Mouse (Mus musculus) gastrocnemius, postnatal 36 days (tissue): ENCODE data around the gene Cfap299. TPM values are rescaled to one million over a fixed set of nuclear protein-coding genes. Genes with fewer than 3 reads are reported as not detected.

Source experiments
- DNase-seq, 2 experiments: peaks; one replicate each; pipeline ENCODE4 v3.0.0; 2022
- intact Hi-C: fragments of 180-260 bp; cut with DNase I; formaldehyde crosslinking; loops from one replicate; pipeline ENCODE4 v1.15.1; 2025
- microRNA-seq, 2 experiments: library from miRNA; unstranded; fragments of <30 nt; microRNA quantifications; one replicate each; pipeline ENCODE4 v1.2.0; 2021
- total RNA-seq, 2 experiments: library from RNA; stranded (reverse); gene quantifications; 2 replicates each; pipeline ENCODE4 v1.2.3; 2021

Gene Cfap299
- total RNA-seq, 2 experiments from 2014 or later: not detected

DNA sequence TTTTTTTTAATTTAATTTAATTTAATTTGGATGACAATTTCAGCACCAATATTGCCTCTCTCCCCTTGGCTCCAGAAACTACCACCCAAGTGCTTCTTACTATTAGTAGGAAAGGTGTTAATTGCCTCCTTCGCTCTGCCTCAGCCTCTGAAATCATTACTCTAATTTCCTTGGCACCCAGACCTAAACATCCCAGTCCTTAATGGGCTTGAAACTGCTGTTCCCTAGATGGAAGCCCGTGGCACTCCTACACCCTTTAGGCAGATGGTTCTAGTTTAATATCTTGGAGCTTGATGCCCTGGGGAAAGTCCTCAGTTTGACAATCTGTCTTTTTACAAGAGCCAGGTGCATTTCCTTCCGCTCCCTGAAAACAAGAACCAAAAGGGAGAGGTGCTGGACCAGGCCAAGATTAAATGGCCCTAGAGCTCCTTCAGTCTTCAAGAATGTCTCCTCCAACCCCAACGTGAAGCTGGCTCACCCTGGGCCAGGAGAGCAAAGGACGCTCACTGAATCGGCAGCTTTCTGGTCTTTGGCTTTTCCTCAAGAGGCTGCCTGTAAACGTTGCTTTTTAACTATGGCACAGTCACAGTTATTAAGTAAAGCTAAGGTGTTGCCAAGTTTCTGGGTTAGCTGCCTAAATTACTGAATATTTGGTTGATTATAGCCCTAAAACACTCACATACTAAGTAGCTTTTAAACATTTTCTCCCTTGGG lies 461.9 kb downstream of the Cfap299 start:
- DNase-seq: no peak
- intact Hi-C loops: no loop called here

DNA sequence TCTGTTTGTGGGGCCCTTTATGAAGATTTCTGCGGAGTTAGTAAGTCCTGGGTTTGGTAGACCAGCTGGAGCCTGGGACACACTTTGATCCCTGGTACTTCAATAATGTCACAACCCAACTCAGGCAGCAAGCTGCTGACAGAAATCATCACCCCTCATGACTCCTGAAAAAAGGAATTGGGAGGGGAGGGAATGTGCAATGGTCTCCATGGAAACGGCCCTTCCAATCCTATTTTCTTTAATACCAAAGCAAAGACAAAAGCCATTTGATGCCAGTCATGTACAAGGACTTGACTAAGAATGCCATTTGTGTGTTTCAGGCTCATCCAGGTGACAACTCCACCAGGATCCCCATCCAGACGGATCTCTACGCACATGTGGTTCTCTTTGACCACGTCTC lies 472.4 kb downstream of the Cfap299 start:
- intact Hi-C loops: no loop called here
- DNase-seq: no peak

GRCm38 (mm10) chr5:98804761-98805160 lies 475.7 kb downstream of the Cfap299 start:
- no peak for DNase-seq

GRCm38 (mm10) chr5:98806492-98806891 lies 477.4 kb downstream of the Cfap299 start:
- intact Hi-C loops: no loop called here
- DNase-seq: no peak

More at GRCm38 (mm10) chr5:98804761-98805160, 475.7 kb downstream of the Cfap299 start:
- intact Hi-C loops: no loop called here

- intact Hi-C loops: no loop called here
- DNase-seq: no peak
Observed at GRCm38 (mm10) chr5:98807022-98807421, 477.9 kb downstream of the Cfap299 start.

- intact Hi-C loops: no loop called here
- DNase-seq: no peak
Observed at GRCm38 (mm10) chr5:98807953-98808352, 478.8 kb downstream of the Cfap299 start.

GRCm38 (mm10) chr5:98812380-98812779 lies 483.3 kb downstream of the Cfap299 start:
- intact Hi-C loops: no loop called here
- no peak for DNase-seq

- intact Hi-C loops: no loop called here
- no peak for DNase-seq
Observed at GRCm38 (mm10) chr5:98815269-98815668, 486.2 kb downstream of the Cfap299 start.

- intact Hi-C loops: no loop called here
- DNase-seq: no peak
Observed at GRCm38 (mm10) chr5:98833760-98834159, 504.7 kb downstream of the Cfap299 start.

GRCm38 (mm10) chr5:98834300-98834699 lies 505.2 kb downstream of the Cfap299 start:
- DNase-seq: no peak
- intact Hi-C loops: no loop called here

GRCm38 (mm10) chr5:98842600-98843310 lies 513.7 kb downstream of the Cfap299 start:
- intact Hi-C loops: no loop called here
- no peak for DNase-seq

GRCm38 (mm10) chr5:98844664-98845063 lies 515.6 kb downstream of the Cfap299 start:
- intact Hi-C loops: no loop called here
- DNase-seq: no peak

Small RNA genes within 50 kb of the gene (microRNA-seq; reads per million reads assigned to microRNA genes)
- gene Mir703: 0 reads per million in 2 experiments

Other genes starting within 250 kb of the Cfap299 start
- under 1 TPM; 0.72 to 0.92 TPM for gene Prdm8, start 162.1 kb upstream of the Cfap299 start, total RNA-seq
- under 1 TPM; 0.46 to 0.52 TPM for gene Fgf5, start 75.1 kb upstream of the Cfap299 start, total RNA-seq
- not detected for gene Gm11111, start 223.4 kb downstream of the Cfap299 start, total RNA-seq